Mouse (Mus musculus): Measurements from ENCODE around the gene Tmem45a.

DNA sequence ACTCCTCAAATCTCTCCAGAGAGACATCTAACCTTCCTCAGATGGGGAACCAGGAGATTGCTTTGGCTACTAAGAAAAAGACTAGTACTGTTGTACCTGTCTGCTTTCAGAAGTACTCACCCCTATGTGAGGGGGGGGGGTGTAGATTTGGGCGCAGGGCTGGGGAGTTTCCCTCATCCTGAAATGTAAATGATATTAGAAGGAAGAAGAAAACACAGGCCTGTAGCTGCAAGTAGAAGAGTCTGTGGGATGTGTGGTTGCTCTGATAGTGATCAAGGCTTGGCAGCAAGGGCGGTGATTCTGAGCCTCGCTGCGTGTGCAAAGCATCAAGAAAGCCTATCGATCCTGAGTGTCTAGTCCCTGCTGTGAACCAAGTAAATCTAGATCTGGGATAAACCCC, 43.0 kb downstream of the Tmem45a start:
- TF ChIP-seq CTCF (IDR thresholded peaks at IDR 0.05; ENCODE audit: control insufficient read depth, insufficient read depth, low read length) (no peak), POLR2A (IDR thresholded peaks at IDR 0.05; ENCODE audit: borderline replicate concordance, control insufficient read depth, low read depth, low read length) (no peak)

Measured in bone marrow, adult 2 months (tissue).